In genomic region chr11:20565057-20565456, GRCm38 (mm10) we compare ENCODE assay signal across 19 mouse cellular contexts. TPM values are rescaled to one million over a fixed set of nuclear protein-coding genes. Genes with fewer than 3 reads are reported as not detected.
DNase-seq lines count a peak whose midpoint lies in the region; TF ChIP-seq lines count a peak whose summit lies in the region.
"Had no signal": no experiment of that assay in that cellular context is flagged by ENCODE, and none has a peak within 500 bp of the region (broad histone marks: within the 10 kb centered on the region; RNA-seq: fewer than 3 reads in every experiment).

No protein-coding gene starts in this region.

- H3K36me3 ChIP-seq in CH12.LX (replicated peaks in 1 of 2; ENCODE audit: control insufficient read depth in 1 of 2, insufficient read depth in 1 of 2, low read length in 1 of 2): peaks cover 0 to 21% of the 10 kb centered on the region in 2 experiments
- no peaks in the 10 kb centered on the region; the same call in 1 of the 2 replicates for H3K36me3 ChIP-seq in embryonic facial prominence, embryonic 10.5 days (replicated peaks)
- H3K36me3 ChIP-seq in midbrain, embryonic 10.5 days: no peaks in the 10 kb centered on the region
- H3K36me3 ChIP-seq: embryonic facial prominence, embryonic 12.5 days; forebrain, embryonic 15.5 days had no signal

- H3K27ac ChIP-seq in CH12.LX (ENCODE audit: insufficient read depth, low read depth): no peak overlapping the region
- H3K27ac ChIP-seq in embryonic facial prominence, embryonic 10.5 days (replicated peaks): no peak overlapping the region
- no peak overlapping the region for H3K27ac ChIP-seq in midbrain, embryonic 10.5 days (replicated peaks)
- H3K27ac ChIP-seq: embryonic facial prominence, embryonic 12.5 days; forebrain, embryonic 13.5 days; forebrain, embryonic 15.5 days had no signal

- TF ChIP-seq CTCF in CH12.LX (conservative IDR thresholded peaks at IDR 0.05 in 1 of 2, IDR thresholded peaks at IDR 0.05 in 1 of 2; ENCODE audit: low read depth in 2 of 2, low read length in 2 of 2): no peak

- TF ChIP-seq RAD21 in CH12.LX (IDR thresholded peaks at IDR 0.05; ENCODE audit: low read depth, low read length): no peak; the same call in 1 of the 2 replicates

- H3K27me3 ChIP-seq in CH12.LX (replicated peaks): no peaks in the 10 kb centered on the region
- no peaks in the 10 kb centered on the region for H3K27me3 ChIP-seq in embryonic facial prominence, embryonic 10.5 days (replicated peaks; ENCODE audit: low read depth, poor library complexity, severe bottlenecking)
- no peaks in the 10 kb centered on the region for H3K27me3 ChIP-seq in midbrain, embryonic 10.5 days (ENCODE audit: low read depth, poor library complexity, severe bottlenecking)
- H3K27me3 ChIP-seq: embryonic facial prominence, embryonic 12.5 days; forebrain, embryonic 13.5 days; forebrain, embryonic 15.5 days had no signal

- peak overlapping the region; percentile 61 for H3K4me2 ChIP-seq in CH12.LX (ENCODE audit: insufficient read depth, low read depth, poor library complexity, severe bottlenecking)
- H3K4me2 ChIP-seq: embryonic facial prominence, embryonic 12.5 days; forebrain, embryonic 13.5 days; forebrain, embryonic 15.5 days had no signal

- in situ Hi-C loops in CH12.LX (cut with MboI; ENCODE audit: low pct_ligation_motif_present, low pct_unique_long_range_greater_than_20kb, low sequenced_read_pairs): no loop called here

- 92% methylated on average over 4 of the region's 4 CpGs for WGBS in embryonic facial prominence, embryonic 10.5 days
- WGBS in midbrain, embryonic 10.5 days: 96% methylated on average over 4 of the region's 4 CpGs

- dilution Hi-C loops in CH12.LX (cut with MboI; ENCODE audit: extremely low pct_ligation_motif_present, extremely low pct_unique_long_range_greater_than_20kb, low sequenced_read_pairs): no loop called here

- no peak for TF ChIP-seq POLR2A in CH12.LX (IDR thresholded peaks at IDR 0.05; ENCODE audit: low read depth, low read length)

- DNase-seq in CD4-positive helper T cell, adult 2 months (ENCODE audit: low read depth, low spot score): peak; percentile 47
- DNase-seq in CH12.LX (ENCODE audit: extremely low read depth): peak; percentile 33
- DNase-seq in induced T-regulatory cell, adult 2 months (ENCODE audit: low read depth): peak; percentile 39
- no peak for DNase-seq in embryonic facial prominence, embryonic 10.5 days (ENCODE audit: low spot score)
- DNase-seq in midbrain, embryonic 10.5 days (ENCODE audit: low spot score): no peak
- DNase-seq in adrenal gland, postnatal 14 days: no peak
- DNase-seq: adrenal gland, adult 8-10 months; adrenal gland, postnatal 25 days; cerebellum, adult 11 months; cerebellum, adult 18-20 months; cerebellum, adult 8-10 months; cerebellum, adult 9-11 months; cerebellum, postnatal 14 days; cerebellum, postnatal 36 days; embryo, embryonic 11 days; forebrain, postnatal 0 days had no signal

- 0 out of 2 replicates have a peak overlapping the region, but pooled peaks have one; percentile 9 for H3K9ac ChIP-seq in CH12.LX (ENCODE audit: insufficient read depth, low read depth)
- H3K9ac ChIP-seq: embryonic facial prominence, embryonic 12.5 days; forebrain, embryonic 13.5 days; forebrain, embryonic 15.5 days; forebrain, postnatal 0 days had no signal

- no peaks in the 10 kb centered on the region for H3K79me2 ChIP-seq in CH12.LX (replicated peaks; ENCODE audit: control insufficient read depth, extremely low read depth, insufficient read depth, poor library complexity, severe bottlenecking)

- H3K4me1 ChIP-seq in CH12.LX (ENCODE audit: control insufficient read depth in 1 of 2, insufficient read depth in 2 of 2): peaks cover 0 to 11% of the 10 kb centered on the region in 2 experiments; a peak in 2 of 4 replicates
- peaks cover 18% of the 10 kb centered on the region for H3K4me1 ChIP-seq in embryonic facial prominence, embryonic 10.5 days
- H3K4me1 ChIP-seq in midbrain, embryonic 10.5 days: peaks cover 17% of the 10 kb centered on the region

- TF ChIP-seq EP300 in CH12.LX (IDR thresholded peaks at IDR 0.05; ENCODE audit: low read length): peak; percentile 97

- H3K9me3 ChIP-seq in CH12.LX (replicated peaks; ENCODE audit: low read length): peaks cover 8% of the 10 kb centered on the region
- peaks cover 4% of the 10 kb centered on the region; the same call in 1 of the 2 replicates for H3K9me3 ChIP-seq in embryonic facial prominence, embryonic 10.5 days
- peaks cover 8% of the 10 kb centered on the region; the same call in 1 of the 2 replicates for H3K9me3 ChIP-seq in midbrain, embryonic 10.5 days (replicated peaks)
- H3K9me3 ChIP-seq: embryonic facial prominence, embryonic 12.5 days; forebrain, embryonic 15.5 days had no signal

- no peak overlapping the region for H3K4me3 ChIP-seq in CH12.LX (replicated peaks in 1 of 3; ENCODE audit: low read depth in 2 of 3, low read length in 2 of 3, poor library complexity in 1 of 3)
- H3K4me3 ChIP-seq in embryonic facial prominence, embryonic 10.5 days: no peak overlapping the region
- H3K4me3 ChIP-seq in midbrain, embryonic 10.5 days: no peak overlapping the region
- H3K4me3 ChIP-seq: embryonic facial prominence, embryonic 12.5 days; forebrain, embryonic 13.5 days; forebrain, embryonic 15.5 days had no signal

TF ChIP-seq in CH12.LX, 34 proteins besides CTCF, POLR2A, EP300 and RAD21:
- TF ChIP-seq ZNF384 (IDR thresholded peaks at IDR 0.05; ENCODE audit: low read depth, low read length) (peak; percentile 86), JUN (IDR thresholded peaks at IDR 0.05; ENCODE audit: insufficient read depth, low read depth, low read length) (peak; percentile 95), IRF4 (IDR thresholded peaks at IDR 0.05; ENCODE audit: low read depth, low read length) (peak; percentile 97), MYC (IDR thresholded peaks at IDR 0.05; ENCODE audit: low read depth, low read length) (peak; percentile 69; the same call in 1 of the 2 replicates), TCF12 (IDR thresholded peaks at IDR 0.05; ENCODE audit: low read depth, low read length) (peak; percentile 90), ZKSCAN1 (IDR thresholded peaks at IDR 0.05; ENCODE audit: borderline replicate concordance, low read depth, low read length) (no peak), MAFK (IDR thresholded peaks at IDR 0.05; ENCODE audit: insufficient replicate concordance, low read length) (peak; percentile 85), PAX5 (IDR thresholded peaks at IDR 0.05; ENCODE audit: low read length) (no peak), BHLHE40 (IDR thresholded peaks at IDR 0.05; ENCODE audit: low read depth, low read length) (peak; percentile 90), JUND (conservative IDR thresholded peaks at IDR 0.05; ENCODE audit: low read depth, low read length) (peak; percentile 97), MEF2A (IDR thresholded peaks at IDR 0.05; ENCODE audit: borderline replicate concordance, low read depth, low read length) (peak; percentile 55; the same call in 1 of the 2 replicates), RCOR1 (conservative IDR thresholded peaks at IDR 0.05; ENCODE audit: low read depth, low read length) (peak; percentile 98), ETS1 (conservative IDR thresholded peaks at IDR 0.05; ENCODE audit: low read depth, low read length) (peak; percentile 70), SIN3A (IDR thresholded peaks at IDR 0.05; ENCODE audit: low read length) (peak; percentile 84), USF1 (IDR thresholded peaks at IDR 0.05; ENCODE audit: low read depth, low read length) (no peak), ZC3H11A (IDR thresholded peaks at IDR 0.05; ENCODE audit: low read depth, low read length) (no peak), SMC3 (IDR thresholded peaks at IDR 0.05; ENCODE audit: low read depth, low read length) (no peak), CHD2 (IDR thresholded peaks at IDR 0.05; ENCODE audit: low read length) (peak; percentile 64; the same call in 1 of the 2 replicates)

RNA-seq across cellular contexts. Expression of gene Sertad2, which starts 22.0 kb away (rescaled TPM):
- total RNA-seq in CH12.LX (2012; rRNA removed) (5.2 and 6.0 TPM in 2 replicates), CH12.LX (2014; rRNA removed) (5.9 TPM in 2 replicates)
- polyA plus RNA-seq in CH12.LX (2012; ENCODE audit: insufficient read length, low read depth): 10.3 and 13.1 TPM in 2 replicates
- polyA plus RNA-seq in embryonic facial prominence, embryonic 10.5 days (2016; fragmentation: Nextera tagmentation; extraction: Ambion mirVana): 29.6 and 33.2 TPM in 2 replicates
- polyA plus RNA-seq in midbrain, embryonic 10.5 days (2016; fragmentation: Nextera tagmentation; extraction: Ambion mirVana): 30.3 and 36.7 TPM in 2 replicates
- total RNA-seq in adrenal gland, postnatal 14 days (2021): 15.7 and 15.9 TPM in 2 replicates

Comparison
In these comparisons a context has a peak if more than half of its experiments do, and no peak if none do; other contexts are left out.
1. DNase-seq: peak in CD4-positive helper T cell, adult 2 months (single experiment), CH12.LX (single experiment) and induced T-regulatory cell, adult 2 months (single experiment); none in embryonic facial prominence, embryonic 10.5 days (single experiment), midbrain, embryonic 10.5 days (single experiment) and adrenal gland, postnatal 14 days (single experiment).